Mouse (Mus musculus): ENCODE measurements around the gene Kmt2c. TPM values are rescaled to one million over a fixed set of nuclear protein-coding genes. Genes with fewer than 3 reads are reported as not detected.

Kmt2c gene
- total RNA-seq, 2 experiments from 2014 or later, result 25.8 to 64.3 TPM

- ATAC-seq (replicated peaks; ENCODE audit: low FRiP score, low TSS enrichment, poor library complexity, severe bottlenecking), result peak; percentile 91
Observed at GRCm38 (mm10) chr5:25420601-25421000, 78.0 kb downstream of the Kmt2c start.

- no peak for ATAC-seq (replicated peaks; ENCODE audit: low FRiP score, low TSS enrichment, poor library complexity, severe bottlenecking)
Observed at GRCm38 (mm10) chr5:25415382-25415781, 83.2 kb downstream of the Kmt2c start.

GRCm38 (mm10) chr5:25396727-25397126, 101.9 kb downstream of the Kmt2c start:
- ATAC-seq (replicated peaks; ENCODE audit: low FRiP score, low TSS enrichment, poor library complexity, severe bottlenecking), result no peak

- ATAC-seq (replicated peaks; ENCODE audit: low FRiP score, low TSS enrichment, poor library complexity, severe bottlenecking), result no peak
Observed at GRCm38 (mm10) chr5:25392655-25393054, 105.9 kb downstream of the Kmt2c start.

DNA sequence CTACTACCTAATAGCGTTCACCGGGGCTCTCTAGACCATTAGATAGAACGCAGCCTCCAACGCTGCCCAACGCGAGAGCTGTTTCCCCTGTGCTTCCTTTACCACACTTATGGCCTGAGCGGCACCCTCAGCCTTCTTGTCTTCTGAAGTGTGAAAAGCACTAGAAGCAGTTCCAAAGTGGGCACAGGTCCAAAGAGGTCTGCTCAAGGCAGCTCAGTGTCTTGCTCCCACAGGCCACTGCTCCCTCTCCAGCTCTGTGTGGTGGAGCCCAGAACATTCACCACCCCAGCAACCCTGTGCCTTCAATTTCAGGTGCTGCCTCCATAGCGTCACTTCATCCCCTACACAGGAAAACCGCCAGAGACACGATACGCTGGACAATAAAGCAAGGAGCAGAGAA, 115.0 kb downstream of the Kmt2c start:
- no peak for ATAC-seq (replicated peaks; ENCODE audit: low FRiP score, low TSS enrichment, poor library complexity, severe bottlenecking)

DNA sequence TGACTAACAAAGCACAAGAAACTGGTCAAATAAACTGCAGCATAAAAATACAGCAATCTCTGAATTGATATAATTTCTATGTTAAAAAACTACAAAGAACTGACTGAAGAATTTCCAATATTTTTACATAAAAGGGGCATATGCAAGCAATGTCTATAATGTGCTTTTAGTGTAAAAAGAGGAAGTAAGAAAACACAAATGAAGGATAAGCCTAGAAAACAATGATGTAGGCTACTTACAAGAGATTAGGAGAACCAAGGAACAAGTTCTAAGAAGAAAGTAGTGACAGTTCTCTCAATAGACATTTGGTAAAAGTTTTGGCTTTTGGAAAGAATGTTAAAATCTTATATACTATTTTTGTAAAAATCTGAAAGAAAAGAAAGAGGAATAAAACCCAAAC, 119.4 kb downstream of the Kmt2c start:
- no peak for ATAC-seq (replicated peaks; ENCODE audit: low FRiP score, low TSS enrichment, poor library complexity, severe bottlenecking)

DNA sequence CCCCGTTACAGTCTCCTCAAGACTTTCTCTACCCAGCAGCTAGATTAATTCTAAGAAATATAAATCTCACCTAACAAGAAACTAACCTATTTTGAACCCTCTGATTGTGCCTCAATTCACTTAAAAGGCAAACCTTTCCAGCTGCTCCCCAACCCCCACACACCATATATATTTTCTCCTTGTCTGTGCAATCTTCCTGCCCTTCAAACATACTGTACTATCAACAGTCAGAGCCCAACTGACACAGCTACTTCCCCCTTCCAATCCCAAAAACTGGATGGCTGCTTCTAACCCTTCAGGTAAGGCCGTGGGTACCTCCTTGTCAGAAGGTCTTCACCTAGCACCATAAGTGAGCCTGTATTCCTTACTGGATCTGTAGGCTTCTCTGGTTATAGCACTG, 130.2 kb downstream of the Kmt2c start:
- ATAC-seq (replicated peaks; ENCODE audit: low FRiP score, low TSS enrichment, poor library complexity, severe bottlenecking), result no peak

DNA sequence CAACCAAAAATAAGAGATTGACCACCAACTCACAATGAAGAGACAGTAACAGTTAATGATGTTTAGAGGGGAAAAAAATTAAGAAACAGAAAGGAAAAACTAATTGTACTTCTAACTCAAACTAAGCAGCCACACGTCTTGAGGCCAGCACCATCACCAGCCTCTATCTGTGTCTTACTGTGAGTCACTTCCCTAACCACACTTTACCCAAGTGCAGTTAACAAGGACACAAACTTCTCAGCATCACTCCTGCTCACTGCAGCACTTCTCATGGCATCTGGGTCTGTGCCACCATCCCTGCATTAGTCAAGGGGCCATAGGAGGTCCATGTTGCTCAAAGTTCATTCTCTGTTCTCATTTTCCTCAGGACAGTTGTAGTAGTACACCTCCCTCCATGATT, 131.5 kb downstream of the Kmt2c start:
- ATAC-seq (replicated peaks; ENCODE audit: low FRiP score, low TSS enrichment, poor library complexity, severe bottlenecking), result no peak

GRCm38 (mm10) chr5:25353509-25353908, 145.1 kb downstream of the Kmt2c start:
- no peak for ATAC-seq (replicated peaks; ENCODE audit: low FRiP score, low TSS enrichment, poor library complexity, severe bottlenecking)

GRCm38 (mm10) chr5:25331322-25331721, 167.3 kb downstream of the Kmt2c start:
- ATAC-seq (replicated peaks; ENCODE audit: low FRiP score, low TSS enrichment, poor library complexity, severe bottlenecking), result no peak

GRCm38 (mm10) chr5:25313881-25314280, 184.7 kb downstream of the Kmt2c start:
- ATAC-seq (replicated peaks; ENCODE audit: low FRiP score, low TSS enrichment, poor library complexity, severe bottlenecking), result no peak

GRCm38 (mm10) chr5:25310226-25310625, 188.4 kb downstream of the Kmt2c start:
- peak; percentile 94 for ATAC-seq (replicated peaks; ENCODE audit: low FRiP score, low TSS enrichment, poor library complexity, severe bottlenecking)

GRCm38 (mm10) chr5:25296830-25297229, 201.8 kb downstream of the Kmt2c start:
- 0 out of 2 replicates have a peak, but pooled peaks have one; percentile 52 for ATAC-seq (replicated peaks; ENCODE audit: low FRiP score, low TSS enrichment, poor library complexity, severe bottlenecking)

- ATAC-seq (replicated peaks; ENCODE audit: low FRiP score, low TSS enrichment, poor library complexity, severe bottlenecking), result no peak
Observed at GRCm38 (mm10) chr5:25283988-25284387, 214.6 kb downstream of the Kmt2c start.

GRCm38 (mm10) chr5:25276365-25276764, 222.2 kb downstream of the Kmt2c start:
- no peak for ATAC-seq (replicated peaks; ENCODE audit: low FRiP score, low TSS enrichment, poor library complexity, severe bottlenecking)

GRCm38 (mm10) chr5:25275629-25276028, 223.0 kb downstream of the Kmt2c start:
- no peak for ATAC-seq (replicated peaks; ENCODE audit: low FRiP score, low TSS enrichment, poor library complexity, severe bottlenecking)

GRCm38 (mm10) chr5:25268258-25268888, 230.2 kb downstream of the Kmt2c start:
- no peak for ATAC-seq (replicated peaks; ENCODE audit: low FRiP score, low TSS enrichment, poor library complexity, severe bottlenecking)

- ATAC-seq (replicated peaks; ENCODE audit: low FRiP score, low TSS enrichment, poor library complexity, severe bottlenecking), result no peak
Observed at GRCm38 (mm10) chr5:25262266-25262665, 236.3 kb downstream of the Kmt2c start.

DNA sequence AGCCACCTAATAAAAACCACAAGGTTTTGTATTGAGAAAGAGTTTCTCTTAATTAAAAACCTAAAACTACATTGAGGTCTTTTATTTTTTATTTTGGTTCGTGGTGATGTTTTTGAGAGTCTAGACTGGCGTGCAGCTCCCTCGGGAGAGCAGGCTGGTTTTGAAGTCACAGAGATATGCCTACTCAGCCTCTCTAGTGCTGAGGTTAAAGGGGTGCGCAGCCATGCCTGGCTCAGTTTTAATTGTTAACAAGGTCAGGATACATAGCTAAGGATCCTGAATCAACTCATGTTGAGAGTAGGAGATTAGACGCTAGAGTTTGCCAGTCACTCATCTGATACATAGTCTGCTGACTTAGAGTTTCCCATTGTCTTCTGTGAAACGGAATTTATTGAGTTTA, 237.1 kb downstream of the Kmt2c start:
- ATAC-seq (replicated peaks; ENCODE audit: low FRiP score, low TSS enrichment, poor library complexity, severe bottlenecking), result no peak

DNA sequence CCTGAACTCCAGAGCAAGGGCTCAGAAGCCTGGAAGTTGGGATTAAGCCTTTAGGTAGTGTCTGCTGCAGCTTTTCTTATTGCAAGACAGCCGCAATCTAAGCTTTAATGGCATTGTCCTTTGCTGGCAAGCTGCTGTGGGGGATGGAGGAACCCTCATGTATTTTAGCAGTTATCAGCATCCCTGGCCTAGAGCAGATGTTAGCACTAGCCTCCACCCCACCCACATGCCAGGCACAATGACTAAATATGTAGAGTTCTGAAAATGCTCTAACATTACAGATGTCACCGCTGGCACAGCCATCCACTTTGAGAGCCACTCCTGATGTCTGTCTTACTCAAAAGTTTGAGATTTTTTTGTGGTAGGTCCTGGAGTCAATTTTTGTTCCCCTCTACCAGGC, 241.9 kb downstream of the Kmt2c start:
- no peak for ATAC-seq (replicated peaks; ENCODE audit: low FRiP score, low TSS enrichment, poor library complexity, severe bottlenecking)

GRCm38 (mm10) chr5:25254491-25254890, 244.1 kb downstream of the Kmt2c start:
- no peak for ATAC-seq (replicated peaks; ENCODE audit: low FRiP score, low TSS enrichment, poor library complexity, severe bottlenecking)
